Mouse (Mus musculus) induced T-regulatory cell, adult 2 months (primary cell): ENCODE data around the gene Lta.

Experiments used
- DNase-seq: peaks from one replicate; pipeline ENCODE4 v3.0.0-alpha.2; 2012; ENCODE audit warnings: low read depth

Gene Lta

GRCm38 (mm10) chr17:35204494-35205379 is at the start of gene Lta:
Lta (minus strand) TSS chr17:35205351.
- DNase-seq = peak; percentile 88

DNA sequence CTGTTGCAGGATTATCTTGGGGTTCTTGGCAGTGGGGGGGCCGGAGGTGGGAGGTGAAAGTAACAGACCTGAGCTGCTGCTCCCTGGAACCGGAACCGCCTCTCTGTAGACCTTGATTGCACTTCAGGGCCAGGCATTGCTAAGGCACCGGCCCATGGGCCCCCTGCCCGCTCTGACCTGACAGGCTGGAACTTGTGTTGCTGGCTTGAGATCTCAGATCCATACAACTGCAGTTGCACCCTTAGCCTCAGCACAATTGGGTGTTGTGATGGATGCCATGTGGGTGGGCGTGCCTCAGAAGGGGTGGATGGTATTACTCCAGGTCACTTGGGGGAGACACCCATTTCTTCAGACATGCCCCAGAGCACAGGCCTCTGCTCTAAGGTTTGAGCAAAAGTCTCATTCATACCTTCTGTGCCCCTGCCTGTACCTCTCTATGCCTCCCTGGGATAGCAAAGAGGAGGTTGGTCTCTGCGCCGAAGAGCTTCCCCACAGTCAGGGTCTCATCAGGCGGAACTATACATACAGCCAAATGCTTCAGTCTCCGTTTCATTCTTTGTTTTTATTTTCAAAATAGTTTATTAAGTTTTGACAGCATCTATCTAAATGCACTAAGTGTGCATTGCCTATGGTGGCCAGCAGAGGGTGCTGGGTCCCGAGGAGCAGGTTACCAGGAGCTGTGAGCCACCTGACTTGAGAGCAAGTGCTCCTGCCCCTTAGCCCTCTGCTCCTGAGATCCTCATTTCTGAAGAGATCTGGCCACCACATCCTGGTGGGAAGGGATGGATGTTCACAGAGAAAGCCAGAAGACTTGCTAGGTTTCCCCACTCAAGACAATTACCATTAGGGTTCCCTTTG is 49.3 kb upstream of the Lta start:
- DNase-seq = peak; percentile 86

DNA sequence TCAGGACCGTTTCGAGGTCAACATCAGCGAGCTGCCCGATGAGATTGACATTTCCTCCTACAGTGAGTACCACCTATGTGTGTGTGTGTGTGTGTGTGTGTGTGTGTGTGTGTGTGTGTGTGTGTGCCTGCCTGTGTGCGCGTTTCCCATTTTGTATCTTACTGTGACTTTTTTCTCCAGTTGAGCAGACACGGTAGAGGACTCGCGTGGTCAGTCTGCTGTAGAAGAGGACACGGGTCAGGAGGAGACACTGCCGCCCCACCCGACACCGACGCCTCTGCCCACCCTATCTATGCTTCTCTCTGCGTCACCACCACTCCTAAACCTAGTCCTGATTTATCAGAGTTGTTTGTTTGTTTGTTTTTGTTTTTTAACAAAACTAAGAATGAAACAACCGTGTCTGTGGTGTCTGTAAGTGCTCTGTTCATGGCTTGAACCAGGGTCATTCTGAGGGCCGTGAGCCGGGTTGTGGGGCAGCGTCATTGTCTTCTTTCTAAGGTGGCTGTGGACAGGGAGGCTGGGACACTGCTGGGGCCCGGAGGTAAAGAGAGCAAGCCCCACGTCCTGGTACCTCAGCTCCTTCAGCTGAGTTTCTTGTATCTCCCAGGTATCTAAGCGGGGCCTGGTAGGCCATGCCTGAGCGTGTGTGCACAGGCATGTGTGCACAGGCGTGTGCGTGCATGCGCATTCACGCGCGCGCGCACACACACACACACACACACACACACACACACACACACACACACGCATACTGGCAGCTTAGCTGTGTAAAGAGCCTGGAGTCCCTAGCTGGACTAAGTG is 48.3 kb upstream of the Lta start:
- no peak for DNase-seq

GRCm38 (mm10) chr17:35252619-35253292 is 47.6 kb upstream of the Lta start:
- DNase-seq = no peak

GRCm38 (mm10) chr17:35251981-35252380 is 46.8 kb upstream of the Lta start:
- DNase-seq = no peak

- no peak for DNase-seq
Observed at GRCm38 (mm10) chr17:35251162-35251719, 46.1 kb upstream of the Lta start.

GRCm38 (mm10) chr17:35250348-35251120 is 45.4 kb upstream of the Lta start:
- DNase-seq = no peak

DNA sequence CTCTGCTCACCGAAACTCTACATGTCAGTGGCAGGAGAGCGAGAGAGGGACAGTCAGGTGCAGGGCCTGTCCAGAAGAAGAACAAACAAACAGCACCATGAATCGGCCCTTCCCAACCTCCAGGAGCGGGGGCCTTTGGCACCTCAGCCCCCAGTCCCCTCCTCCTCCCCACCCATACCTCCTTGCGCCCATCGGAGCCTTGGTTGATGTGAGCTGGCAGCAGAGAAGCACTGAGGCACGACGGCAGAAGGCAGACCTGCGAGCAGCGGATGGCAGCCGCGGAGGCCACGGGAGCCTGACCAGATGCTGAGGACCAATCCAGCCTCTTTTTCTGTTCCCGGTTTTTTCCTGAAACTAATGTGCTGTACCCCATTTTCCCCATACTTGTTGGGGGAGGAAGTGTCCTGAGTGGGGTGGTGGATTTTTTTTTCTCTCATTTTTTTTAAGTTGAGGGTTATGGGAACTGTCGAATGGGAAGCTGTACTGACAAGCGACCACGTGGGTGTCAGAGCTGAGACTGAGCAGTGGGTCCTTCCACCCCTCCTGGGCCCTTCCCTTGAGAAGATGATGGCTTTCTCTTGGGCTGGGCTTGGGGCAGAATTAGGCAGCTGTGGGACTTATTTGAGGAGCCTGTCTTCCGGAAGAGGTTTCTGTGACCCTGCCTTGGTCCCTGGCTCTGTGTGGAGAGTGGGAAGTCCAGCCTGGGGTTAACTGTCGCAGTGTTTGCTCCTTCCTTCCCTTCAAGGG is 44.5 kb upstream of the Lta start:
- DNase-seq = no peak

DNA sequence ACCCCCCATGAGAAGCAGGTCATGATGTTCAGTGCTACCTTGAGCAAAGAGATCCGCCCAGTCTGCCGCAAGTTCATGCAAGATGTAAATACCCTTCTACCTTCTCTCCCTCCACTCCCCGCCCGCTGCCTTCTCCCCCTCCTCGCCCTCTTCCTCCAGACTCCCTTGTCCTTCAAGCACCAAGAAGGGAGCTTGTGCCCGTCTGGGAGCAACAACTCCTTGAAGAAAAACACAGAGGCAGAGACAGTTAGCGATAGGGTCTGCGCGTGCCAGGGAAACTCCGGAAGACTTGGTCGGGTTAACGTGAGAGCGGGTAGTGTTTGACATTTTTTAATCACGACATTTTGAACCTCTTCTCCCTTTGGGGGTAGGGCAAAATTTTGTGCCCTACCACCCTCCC is 43.8 kb upstream of the Lta start:
- DNase-seq = no peak

DNA sequence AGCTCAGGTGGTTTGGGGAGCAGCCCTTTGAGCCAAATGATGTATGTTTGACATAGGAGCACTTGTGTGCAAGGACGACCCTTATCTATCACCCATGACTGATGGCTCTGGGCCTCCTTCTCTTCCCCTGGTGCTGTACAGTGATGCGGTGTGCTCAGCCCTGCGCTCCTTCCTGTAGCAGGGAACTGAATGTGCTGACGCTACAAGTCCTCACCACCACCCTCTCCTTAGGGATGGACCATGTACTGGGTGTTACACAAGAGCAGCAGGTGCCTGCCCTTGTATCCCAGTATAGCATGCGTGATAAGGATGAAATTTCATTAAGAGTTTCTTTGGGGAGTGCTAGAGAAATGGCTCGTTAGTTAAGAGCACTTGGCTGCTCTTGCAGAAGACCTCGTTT is 42.0 kb upstream of the Lta start:
- no peak for DNase-seq

DNA sequence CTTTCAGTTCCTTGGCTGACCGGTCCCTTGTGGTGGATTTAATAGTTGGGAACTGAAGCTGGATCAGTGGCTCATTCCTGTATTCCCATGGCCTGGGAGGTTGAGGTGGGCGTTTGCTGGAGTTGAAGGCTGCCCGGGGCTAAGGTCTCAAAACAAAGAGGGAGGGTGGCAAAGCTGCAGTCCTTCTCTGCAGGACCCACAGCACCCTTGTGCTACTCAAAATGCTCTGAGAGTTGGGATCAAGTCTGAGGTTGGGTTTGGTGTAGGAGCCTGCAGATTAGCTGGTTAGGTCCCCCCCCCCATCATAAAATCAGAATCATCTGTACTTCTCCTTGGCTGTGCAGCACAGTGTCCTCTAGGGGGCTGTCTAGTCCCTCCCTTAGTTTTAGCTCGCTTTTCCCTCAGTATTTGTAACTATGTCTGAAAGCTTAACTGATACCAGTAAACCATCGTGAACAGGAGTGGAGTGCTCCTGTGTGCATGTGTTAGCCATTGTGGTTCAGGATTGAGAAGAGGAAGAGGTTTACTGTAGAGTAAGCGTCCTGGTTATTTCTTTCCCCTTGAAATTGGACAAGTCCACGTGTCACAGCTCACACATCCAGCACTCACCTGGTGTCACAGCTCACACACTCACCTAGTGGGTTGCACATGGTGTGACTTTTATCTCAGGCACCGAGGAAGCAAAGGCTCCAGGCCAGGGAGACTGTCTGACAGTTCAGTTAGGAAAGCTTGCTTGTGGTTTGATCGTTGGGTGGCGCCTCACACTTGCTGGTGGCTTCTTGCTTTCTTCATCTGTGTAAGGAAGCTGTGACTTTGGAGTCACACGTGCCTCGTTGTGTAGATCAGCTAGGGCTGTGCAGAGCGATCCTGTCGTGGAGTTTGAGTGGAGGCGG is 40.8 kb upstream of the Lta start:
- peak; percentile 81 for DNase-seq

GRCm38 (mm10) chr17:35244999-35245398 is 39.8 kb upstream of the Lta start:
- no peak for DNase-seq

GRCm38 (mm10) chr17:35243086-35243485 is 37.9 kb upstream of the Lta start:
- DNase-seq = peak; percentile 74

DNA sequence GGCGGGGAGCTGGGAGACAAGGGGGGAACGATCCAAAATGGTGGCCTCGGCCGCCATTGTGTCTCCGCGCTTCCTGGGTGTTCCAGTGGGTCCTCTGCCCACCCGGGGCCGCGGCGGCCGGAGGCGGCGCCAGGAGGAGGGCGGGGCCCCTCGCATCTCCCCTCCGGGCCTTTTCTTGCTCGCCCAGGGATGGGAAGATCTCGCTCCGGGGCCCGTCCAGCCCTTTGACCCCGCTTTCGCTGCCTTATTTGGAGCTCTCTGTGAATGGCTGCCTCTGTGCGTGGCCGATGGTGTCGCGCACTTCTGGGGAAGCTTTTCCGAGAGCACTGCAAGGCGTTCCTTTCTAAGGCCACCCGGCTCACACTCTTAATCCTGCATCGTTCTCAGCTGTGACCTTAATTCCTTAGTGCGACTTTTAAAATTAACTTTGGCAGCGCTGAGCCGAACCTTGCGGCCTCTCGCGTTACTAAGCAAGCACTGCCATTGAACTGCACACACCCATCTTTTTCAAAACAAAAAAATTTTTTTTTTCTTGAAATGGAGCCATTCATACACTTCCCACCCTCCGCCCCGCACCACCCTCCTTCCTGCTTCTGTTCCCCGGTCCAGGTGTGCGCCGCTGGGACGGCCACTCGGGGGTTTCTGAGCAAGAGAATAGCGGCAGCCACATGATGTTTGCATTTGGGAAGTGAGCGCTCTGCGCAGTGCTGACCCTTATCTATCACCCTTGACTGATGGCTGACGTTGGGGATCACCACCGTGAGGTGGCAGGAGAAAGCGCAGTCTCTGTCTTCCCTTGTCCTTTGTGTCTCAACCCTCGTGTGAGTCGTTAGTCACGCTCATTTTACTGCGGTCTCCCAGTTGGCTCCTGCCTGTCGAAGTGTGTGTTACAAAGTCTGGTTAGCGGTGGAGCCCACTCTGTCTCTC is 37.1 kb upstream of the Lta start:
- DNase-seq = peak; percentile 90

- DNase-seq = peak; percentile 98
Observed at GRCm38 (mm10) chr17:35241305-35242014, 36.3 kb upstream of the Lta start, which contains the start of gene Ddx39b. Ddx39b (plus strand) TSS chr17:35241746.

DNA sequence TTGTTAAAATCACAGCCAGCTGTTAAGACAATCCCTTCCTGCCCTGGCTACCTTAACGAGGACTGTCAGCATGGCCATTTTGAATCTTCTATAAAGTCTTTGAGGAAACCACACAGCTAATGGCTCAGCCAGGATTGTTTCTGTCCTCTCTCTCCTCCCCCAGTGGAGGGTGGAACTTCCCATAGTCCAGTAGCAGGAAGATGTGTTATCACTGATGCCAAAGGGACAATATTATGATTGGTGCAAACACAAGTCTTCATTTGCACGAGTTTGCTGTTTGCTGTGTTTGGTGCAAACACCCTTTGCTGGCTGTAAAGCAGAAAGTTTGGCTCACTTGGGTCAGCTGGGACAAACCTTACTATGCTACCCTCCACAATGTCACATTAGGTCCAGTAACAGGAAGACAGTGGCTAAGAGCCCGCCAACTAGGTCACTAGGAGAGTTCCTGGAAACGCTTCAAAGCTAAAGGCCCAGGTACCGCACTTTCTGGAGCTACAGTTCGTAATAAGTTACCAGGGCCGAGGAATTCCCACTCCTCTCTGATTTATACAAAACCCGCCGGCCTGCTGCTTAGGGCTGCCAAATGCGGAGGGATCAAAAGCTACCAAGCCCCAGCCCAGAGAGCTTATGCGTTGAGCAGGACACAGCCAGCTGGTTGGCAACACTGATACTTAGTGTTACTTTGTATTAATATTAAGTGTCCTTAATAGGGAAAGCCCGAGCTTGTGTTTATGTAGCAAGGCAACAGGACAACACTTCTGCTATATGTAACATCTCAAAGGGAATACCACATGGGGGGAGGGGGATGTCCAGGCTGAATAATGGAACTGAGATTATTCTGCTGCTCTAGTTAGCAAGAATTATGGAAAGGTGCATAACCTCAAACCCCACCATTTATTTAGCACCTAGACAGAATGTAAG is 35.5 kb upstream of the Lta start:
- no peak for DNase-seq
